Mouse (Mus musculus): Measurements from ENCODE around the gene Fcamr. TPM values are rescaled to one million over a fixed set of nuclear protein-coding genes. Genes with fewer than 3 reads are reported as not detected.

Fcamr gene
- polyA plus RNA-seq, 2 experiments from 2014 or later, result not detected

GRCm38 (mm10) chr1:130802976-130803375 lies 2.3 kb downstream of the Fcamr start:
- no peak for ATAC-seq

DNA sequence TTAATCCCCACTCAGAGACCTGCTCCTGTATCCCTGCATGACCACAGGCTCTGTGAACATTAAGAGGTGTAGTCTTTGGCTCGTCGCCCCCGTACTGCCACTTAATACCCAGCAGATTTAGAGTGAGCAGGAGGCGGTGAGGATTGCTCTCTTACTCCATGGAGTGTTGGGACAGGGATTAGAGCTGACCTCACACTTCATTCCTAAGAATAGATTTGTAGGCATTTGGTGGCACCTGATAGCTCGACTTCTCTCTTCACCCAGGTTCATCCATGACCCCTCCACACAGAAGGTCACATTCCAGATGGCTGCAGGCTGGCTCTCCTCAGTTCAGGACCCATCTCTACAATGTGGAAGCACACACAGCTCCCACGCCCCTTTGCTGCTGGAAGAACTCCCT lies 3.6 kb downstream of the Fcamr start:
- no peak for ATAC-seq

DNA sequence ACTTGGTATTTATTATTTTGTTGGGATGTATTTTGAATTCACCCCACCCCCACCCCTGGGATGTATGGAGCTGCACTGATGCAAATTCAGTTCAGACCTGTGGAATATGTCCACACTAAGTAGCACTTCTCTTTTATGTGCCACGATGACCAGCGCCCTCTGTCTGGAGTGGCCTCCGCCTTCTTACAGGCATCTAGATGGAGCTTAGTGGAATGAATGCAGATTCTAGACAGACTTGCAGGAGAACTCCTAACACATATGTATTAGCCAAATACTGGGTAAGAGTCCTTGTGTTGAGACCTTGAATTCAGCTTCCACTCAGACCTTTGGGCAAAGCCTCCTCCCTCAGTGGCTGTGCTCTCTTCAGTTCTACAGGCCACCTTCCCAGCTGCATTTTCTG lies 10.2 kb downstream of the Fcamr start:
- no peak for ATAC-seq

- no peak for ATAC-seq
Measured at GRCm38 (mm10) chr1:130811316-130811715, 10.6 kb downstream of the Fcamr start.

DNA sequence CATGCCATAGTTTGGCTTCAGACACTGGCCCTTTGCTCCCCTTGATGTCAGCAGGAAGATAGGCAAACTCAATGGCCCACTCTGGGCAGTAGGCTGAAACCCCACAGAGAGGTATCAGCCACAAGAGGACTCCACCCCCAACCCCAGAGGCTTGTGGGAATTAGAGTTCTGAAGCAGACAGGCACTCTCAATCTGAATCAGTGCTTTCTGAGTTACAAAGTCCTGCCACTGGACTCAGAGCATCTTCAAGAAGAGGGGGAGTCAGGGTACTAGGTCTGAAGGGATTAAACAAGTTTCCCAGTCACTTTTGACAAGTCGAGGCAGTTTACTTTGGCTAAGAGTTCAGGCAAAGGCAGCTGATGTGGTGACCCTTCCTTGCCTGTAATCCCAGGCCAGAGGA lies 19.0 kb downstream of the Fcamr start:
- no peak for ATAC-seq

DNA sequence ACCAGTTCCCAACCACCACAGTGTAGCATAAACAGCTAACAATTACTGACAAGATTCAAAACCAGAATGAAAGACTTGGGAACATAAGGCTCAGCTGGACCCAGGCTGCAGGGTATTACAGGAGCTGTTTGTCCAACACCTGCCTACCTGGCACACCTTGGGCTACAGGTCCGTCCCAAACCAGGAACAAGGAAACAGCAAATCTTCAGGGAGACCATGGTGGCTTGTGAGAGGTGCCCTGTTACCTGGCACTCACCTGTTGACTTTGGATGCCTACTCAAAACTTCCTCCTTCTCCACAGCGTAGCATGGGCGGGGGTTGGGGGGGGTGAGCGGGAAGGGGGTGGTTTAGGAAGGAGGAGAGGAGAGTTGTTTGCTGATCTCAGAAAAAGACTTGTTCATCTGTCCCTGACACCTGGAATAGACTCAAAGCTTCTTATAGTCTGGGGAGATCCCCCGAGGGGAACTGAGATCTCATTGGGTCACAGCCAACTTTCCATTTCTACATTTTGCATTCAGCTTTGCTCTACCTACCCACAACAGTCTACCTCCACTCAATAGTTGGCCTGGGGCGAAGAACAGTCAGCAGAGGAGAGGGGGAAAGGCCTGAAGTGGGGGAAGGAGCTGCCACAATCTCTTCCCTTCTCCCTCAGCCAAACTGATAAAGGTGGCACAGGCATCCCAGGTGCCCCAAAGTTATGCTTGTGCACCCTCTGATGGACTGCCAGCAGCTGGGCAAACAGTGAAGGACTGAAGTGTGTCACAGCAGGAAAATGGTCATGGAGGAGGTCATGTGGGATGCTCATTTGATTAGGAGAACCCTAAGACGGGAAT lies 19.8 kb downstream of the Fcamr start:
- peak; percentile 43 for ATAC-seq

DNA sequence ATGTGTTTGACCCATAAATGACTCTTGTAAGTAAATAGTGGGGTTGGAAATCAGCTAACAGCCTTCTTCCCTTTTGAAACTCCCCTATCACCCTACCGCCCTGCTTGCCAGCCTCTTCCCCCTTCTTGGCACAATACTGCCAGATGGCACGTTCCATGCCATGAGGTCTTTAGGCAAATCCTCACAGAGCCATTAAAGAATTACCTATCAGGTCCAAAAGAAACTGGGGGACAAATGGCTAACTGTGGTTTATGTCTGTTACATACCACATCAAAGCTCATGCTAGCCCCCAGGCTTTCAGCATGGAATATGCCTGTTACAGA lies 20.4 kb downstream of the Fcamr start:
- no peak for ATAC-seq

GRCm38 (mm10) chr1:130821911-130822625 lies 21.4 kb downstream of the Fcamr start:
- no peak for ATAC-seq

DNA sequence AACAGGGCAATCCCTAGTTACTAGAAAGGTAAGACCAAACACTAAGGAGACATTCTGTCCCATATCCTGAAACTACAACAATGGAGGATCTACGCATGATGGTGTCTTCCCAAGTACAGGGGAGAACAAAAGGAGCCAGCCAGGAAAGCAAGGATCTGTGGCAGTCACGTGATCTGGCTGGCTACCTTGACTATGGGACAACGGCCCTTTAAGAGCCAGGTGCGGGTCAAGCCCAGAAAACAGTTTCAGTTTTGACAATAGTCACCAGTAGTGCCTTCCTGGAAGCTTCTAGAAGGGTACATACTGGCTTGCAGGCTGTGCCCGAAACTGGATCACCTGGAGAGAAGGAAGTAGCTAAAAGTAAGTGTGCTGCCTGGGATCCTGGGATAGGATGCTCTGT lies 25.7 kb downstream of the Fcamr start, which contains the start of gene Pigr:
TSS of gene Pigr (plus strand) at position 237 of the 400 bp plus-strand sequence.
- ATAC-seq, result no peak

- no peak for ATAC-seq
Measured at GRCm38 (mm10) chr1:130828656-130829055, 28.0 kb downstream of the Fcamr start.

DNA sequence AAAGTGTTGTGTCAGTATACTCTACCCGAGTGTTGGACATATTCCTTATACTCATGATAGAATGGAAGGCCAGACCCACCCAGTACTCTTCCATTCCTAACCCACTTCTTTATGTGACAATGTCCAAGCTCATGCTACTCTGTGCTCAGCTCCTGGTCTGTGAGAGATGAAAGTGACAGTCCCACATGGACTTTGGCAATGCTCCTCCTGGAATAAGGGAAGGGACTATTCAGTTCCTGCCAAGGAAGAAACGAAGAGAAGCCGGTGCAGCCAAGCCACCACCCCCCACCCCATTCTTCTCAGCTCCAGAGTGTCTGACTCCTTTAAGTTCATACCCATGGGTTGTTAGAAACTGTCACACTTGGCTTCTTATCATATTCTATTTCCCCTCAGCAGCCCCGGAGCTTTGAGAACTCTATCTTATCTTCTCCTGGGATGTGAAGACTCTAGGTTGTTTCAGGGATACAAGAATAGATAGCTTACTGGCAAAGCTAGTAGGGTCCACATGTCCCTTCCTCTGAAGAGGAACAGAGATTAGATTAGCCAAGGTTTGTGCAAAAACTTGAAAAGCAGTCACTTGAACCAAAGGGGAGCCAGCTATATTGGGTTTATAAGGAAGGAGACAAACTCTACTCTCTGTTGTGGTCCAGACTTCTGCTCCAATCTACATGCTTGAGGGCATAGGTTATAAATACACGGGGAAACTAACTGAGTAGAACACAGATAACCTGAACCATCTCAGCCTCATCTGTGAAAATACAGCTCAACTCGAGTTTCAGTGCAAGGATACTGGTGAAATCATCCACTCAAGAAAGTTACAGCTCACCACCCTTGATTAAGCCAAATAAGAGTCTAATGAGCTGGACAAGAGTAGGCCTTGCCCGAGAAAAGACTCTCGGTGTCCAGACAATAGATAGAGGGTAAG lies 29.5 kb downstream of the Fcamr start:
- no peak for ATAC-seq

- no peak for ATAC-seq
Measured at GRCm38 (mm10) chr1:130832230-130833149, 31.8 kb downstream of the Fcamr start.

GRCm38 (mm10) chr1:130835161-130835936 lies 34.6 kb downstream of the Fcamr start:
- ATAC-seq, result no peak

DNA sequence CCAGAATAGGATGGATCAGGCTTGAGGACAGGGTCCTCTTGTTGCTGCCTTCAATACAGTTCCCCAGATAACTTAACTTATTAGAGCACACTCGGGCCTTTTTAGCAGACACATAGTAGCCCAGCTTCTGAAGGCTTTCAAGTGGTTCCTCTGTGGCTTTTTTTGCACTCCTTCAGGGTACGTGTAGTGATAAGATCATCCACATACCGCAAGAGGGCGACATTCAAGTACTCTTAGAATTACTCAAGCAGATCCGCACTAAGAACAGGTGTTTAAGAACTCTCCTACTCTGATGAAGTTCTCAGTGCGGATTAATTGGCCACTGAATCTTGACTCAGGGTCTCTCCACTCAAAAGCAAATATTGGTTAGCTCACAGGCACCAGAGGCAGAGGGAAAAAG lies 37.6 kb downstream of the Fcamr start:
- peak; percentile 69 for ATAC-seq

GRCm38 (mm10) chr1:130840599-130841379 lies 40.1 kb downstream of the Fcamr start:
- no peak for ATAC-seq

GRCm38 (mm10) chr1:130841621-130842020 lies 40.9 kb downstream of the Fcamr start:
- no peak for ATAC-seq

GRCm38 (mm10) chr1:130844516-130844915 lies 43.8 kb downstream of the Fcamr start:
- no peak for ATAC-seq

- ATAC-seq, result no peak
Measured at GRCm38 (mm10) chr1:130849530-130850214, 49.0 kb downstream of the Fcamr start.

GRCm38 (mm10) chr1:130850405-130850804 lies 49.7 kb downstream of the Fcamr start:
- peak; percentile 69 for ATAC-seq

DNA sequence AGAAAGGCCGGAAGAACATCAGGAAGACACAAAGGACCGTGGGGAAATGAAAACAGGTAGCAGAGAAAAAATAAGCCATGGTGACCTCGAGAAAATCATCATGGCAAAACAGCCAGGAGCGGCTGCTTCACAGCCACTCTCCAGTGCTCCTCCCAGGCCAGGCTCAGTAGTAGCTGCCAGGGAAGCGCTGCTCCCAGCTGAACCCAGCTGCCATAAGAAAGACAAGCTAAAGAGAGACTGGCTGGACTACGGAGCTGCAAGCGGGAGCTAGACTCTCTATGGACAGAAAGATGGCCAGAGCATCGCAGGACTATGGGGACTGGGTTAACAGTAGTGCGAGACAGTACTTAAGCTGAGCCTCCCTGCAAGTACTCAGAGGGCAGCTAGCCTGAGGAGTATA lies 54.1 kb downstream of the Fcamr start:
- ATAC-seq, result no peak
